Mouse (Mus musculus) liver, adult 10 weeks (tissue): ENCODE data around the gene Spred1. TPM values are rescaled to one million over a fixed set of nuclear protein-coding genes. Genes with fewer than 3 reads are reported as not detected.

ENCODE experiments used
- polyA plus RNA-seq: library from polyadenylated mRNA; stranded (reverse); fragments of 350-450 nt; fragmentation: Illumina TruSeq; extraction: RNeasy Lipid Tissue Mini Kit (QIAGEN cat#74804); gene quantifications from one replicate; pipeline ENCODE4 v1.2.3, GENCODE M21; 2014; ENCODE audit warnings: low read depth, low replicate concordance

Gene Spred1
- 24.5 TPM for polyA plus RNA-seq

DNA sequence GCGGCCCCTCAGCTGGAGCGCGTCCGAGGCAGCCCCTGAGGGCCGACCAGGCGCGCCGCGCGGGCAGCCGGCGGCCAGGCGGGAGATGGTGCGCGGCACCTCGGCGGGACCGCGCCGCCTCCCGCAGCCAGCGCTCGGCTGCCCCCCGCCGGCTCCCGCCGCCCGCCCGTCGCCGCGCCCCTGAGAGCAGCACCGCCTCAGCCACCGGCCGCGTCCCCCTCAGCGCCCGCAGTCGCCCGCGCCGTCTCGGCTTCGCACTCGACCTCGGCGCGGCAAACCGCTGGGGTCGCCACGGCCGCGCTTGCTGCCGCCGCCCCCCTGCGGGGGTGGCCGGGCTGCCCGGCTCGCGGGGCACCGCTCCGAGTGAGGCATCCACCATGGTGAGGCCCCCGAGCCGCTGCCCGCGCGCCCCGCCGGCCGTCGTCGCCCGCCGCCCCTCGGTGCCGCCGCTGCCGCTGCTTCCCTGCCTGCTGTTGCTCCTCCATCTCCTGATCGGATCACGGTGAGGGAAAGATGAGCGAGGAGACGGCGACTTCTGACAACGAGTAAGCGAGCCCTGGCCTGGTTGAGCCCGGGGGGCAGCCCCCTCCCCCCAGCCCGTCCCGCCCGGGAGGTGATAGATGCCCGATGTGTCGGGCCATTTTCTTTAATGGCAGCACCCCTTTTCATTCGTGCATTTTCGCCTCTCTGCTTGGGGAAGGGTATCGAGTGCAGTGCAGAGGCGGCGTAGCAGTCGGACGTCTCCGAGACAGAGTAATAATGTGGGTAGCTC, at the start of gene Spred1:
Gene Spred1 (plus strand): TSS at position 163 of the 772 bp plus-strand sequence.

Other genes starting within 250 kb of the Spred1 start
- gene Tmco5, start 242.7 kb upstream of the Spred1 start, polyA plus RNA-seq: 0.61 TPM
- gene Fam98b, start 128.4 kb downstream of the Spred1 start, polyA plus RNA-seq: 22.0 TPM
- gene Rasgrp1, start 221.6 kb downstream of the Spred1 start, polyA plus RNA-seq: 1.2 TPM